Mouse (Mus musculus): ENCODE measurements around the gene Gm20388. TPM values are rescaled to one million over a fixed set of nuclear protein-coding genes. Genes with fewer than 3 reads are reported as not detected.

Gene Gm20388
- polyA plus RNA-seq, 1 experiment from 2014 or later: 47.1 TPM

DNA sequence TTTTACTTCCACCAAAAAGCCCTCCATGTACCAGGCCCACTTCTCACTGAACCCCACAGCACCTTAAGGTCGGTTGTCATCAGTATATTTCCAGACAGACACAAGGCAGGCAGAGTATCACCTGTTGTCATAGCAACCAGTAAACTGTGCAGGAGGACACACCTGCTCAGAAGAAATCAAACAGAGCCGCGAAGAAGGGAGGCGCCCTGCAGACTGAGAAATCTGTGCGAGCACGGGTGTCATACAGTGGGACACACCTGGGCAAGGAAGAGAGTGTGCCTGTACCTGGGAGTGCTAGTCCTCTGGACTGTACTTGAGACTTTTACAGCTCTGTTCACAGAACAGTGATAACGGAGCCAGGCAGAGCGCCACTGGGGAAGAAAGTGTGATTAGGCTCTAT, 3798.1 kb downstream of the Gm20388 start:
- 93% methylated on average over 8 of the region's 8 CpGs for WGBS (ENCODE audit: missing documents)
- H3K27ac ChIP-seq: no peak overlapping the region

DNA sequence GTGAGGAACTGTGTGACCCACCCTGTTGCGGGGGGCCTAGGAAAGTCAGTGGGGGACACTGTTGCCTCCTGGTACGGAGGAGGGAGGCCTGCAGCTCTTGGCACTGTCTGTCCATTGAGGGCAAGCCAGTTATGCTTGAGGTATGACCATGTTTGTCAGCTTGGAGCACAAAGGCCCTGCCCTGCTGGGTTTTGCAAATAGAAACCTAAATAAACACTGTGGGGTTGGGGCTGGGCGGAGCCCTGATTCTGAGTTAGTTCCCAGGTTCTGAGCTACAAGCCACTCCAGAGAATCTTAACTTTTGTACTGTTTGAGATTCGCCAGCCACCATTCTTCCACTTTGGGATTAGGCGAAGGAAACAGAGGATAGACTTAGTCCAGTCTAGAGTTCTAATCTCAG, 3799.7 kb downstream of the Gm20388 start:
- no peak overlapping the region for H3K27ac ChIP-seq
- no peaks in the 10 kb centered on the region for H3K79me2 ChIP-seq (ENCODE audit: inconsistent target)
- H3K36me3 ChIP-seq (ENCODE audit: inconsistent target): no peaks in the 10 kb centered on the region
- 87% methylated on average over 5 of the region's 5 CpGs for WGBS (ENCODE audit: missing documents)
- no peak overlapping the region for H3K4me3 ChIP-seq (ENCODE audit: inconsistent target)

More for the DNA sequence above, 3798.1 kb downstream of the Gm20388 start:
- no peaks in the 10 kb centered on the region for H3K79me2 ChIP-seq (ENCODE audit: inconsistent target)
- no peaks in the 10 kb centered on the region for H3K36me3 ChIP-seq (ENCODE audit: inconsistent target)
- H3K4me3 ChIP-seq (ENCODE audit: inconsistent target): no peak overlapping the region

DNA sequence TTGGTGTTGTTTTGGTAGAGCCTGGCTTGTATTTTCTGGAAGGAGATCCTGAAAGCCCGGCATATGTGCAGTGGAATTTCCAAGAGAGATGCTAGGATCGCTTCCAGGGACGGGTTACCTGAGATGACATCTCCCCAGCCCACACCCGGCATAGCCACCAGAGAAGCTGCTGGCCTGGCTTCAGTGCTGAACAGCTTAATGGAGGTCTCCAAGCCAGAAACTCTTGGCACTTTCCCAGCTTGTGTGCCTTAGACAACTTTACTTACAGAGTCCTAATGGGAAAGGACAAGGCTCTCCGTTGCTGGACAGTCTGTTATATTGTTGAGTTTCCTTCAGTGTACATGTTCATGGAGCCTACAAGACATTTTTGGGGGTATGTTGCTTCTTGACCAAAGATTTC, 3803.8 kb downstream of the Gm20388 start:
- H3K27ac ChIP-seq: no peak overlapping the region
- H3K79me2 ChIP-seq (ENCODE audit: inconsistent target): no peaks in the 10 kb centered on the region
- whole genome bisulfite sequencing (ENCODE audit: missing documents): 94% methylated on average over 5 of the region's 5 CpGs
- H3K36me3 ChIP-seq (ENCODE audit: inconsistent target): no peaks in the 10 kb centered on the region
- no peak overlapping the region for H3K4me3 ChIP-seq (ENCODE audit: inconsistent target)

DNA sequence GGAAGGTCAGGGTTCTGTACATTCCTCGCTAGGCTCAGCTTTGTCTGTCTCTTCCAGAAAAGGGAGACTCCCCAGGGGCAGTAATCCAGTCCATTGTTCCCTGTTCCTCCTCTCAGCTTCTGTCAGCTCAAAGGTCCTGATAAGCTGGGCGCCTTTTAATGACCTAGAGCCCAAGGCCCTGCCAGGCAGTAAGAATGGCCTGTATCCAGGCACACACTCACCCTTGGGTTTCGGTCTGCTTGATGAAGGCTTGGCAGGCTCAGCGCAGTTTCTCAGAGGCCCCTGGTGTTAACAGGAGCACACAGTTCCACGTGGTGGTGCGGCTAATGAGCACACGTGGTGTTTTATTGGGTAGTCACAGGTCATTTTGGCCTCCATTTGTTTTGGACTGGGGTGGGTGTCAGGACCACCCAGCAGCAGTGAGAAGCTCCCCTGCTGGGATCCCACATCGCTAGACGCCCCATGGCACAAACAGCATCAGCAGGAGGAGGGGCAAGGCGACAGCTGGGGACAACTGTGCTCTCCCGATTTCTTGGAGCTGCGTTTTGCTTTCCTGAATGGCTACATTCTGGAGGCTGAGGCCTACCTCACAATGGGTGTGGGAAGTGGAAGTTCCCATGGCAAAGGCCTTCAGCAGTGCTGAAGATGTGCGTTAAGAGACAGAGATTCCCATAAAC, 3805.4 kb downstream of the Gm20388 start:
- Histone ChIP-seq H3K4me3 (ENCODE audit: inconsistent target) (no peak overlapping the region), H3K27ac (no peak overlapping the region), H3K36me3 (ENCODE audit: inconsistent target) (no peaks in the 10 kb centered on the region), H3K79me2 (ENCODE audit: inconsistent target) (no peaks in the 10 kb centered on the region)
- 84% methylated on average over 13 of the region's 13 CpGs for WGBS (ENCODE audit: missing documents)

DNA sequence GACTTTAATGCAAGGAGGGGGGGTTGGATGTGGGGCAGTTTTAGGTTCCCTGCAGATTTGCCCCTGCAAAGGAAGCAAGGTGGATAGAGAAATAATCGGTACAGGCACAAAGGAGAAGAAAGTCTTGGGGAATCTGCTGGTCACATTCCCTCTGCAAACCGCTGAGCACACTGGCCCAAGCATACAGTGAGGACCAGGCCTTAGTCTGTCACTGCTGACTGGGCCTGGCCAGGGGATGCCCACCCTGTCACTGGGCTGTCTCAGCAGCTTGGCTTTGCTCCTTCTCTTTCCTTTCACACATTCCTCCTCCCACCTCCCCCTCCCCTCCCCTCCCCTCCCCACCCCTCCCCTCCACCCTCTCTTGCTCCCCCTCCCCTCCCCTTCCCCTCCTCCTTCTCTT, 3806.5 kb downstream of the Gm20388 start:
- H3K79me2 ChIP-seq (ENCODE audit: inconsistent target): no peaks in the 10 kb centered on the region
- no peak overlapping the region for H3K4me3 ChIP-seq (ENCODE audit: inconsistent target)
- H3K27ac ChIP-seq: no peak overlapping the region
- no peaks in the 10 kb centered on the region for H3K36me3 ChIP-seq (ENCODE audit: inconsistent target)
- WGBS (ENCODE audit: missing documents): 96% methylated on average over 2 of the region's 2 CpGs

DNA sequence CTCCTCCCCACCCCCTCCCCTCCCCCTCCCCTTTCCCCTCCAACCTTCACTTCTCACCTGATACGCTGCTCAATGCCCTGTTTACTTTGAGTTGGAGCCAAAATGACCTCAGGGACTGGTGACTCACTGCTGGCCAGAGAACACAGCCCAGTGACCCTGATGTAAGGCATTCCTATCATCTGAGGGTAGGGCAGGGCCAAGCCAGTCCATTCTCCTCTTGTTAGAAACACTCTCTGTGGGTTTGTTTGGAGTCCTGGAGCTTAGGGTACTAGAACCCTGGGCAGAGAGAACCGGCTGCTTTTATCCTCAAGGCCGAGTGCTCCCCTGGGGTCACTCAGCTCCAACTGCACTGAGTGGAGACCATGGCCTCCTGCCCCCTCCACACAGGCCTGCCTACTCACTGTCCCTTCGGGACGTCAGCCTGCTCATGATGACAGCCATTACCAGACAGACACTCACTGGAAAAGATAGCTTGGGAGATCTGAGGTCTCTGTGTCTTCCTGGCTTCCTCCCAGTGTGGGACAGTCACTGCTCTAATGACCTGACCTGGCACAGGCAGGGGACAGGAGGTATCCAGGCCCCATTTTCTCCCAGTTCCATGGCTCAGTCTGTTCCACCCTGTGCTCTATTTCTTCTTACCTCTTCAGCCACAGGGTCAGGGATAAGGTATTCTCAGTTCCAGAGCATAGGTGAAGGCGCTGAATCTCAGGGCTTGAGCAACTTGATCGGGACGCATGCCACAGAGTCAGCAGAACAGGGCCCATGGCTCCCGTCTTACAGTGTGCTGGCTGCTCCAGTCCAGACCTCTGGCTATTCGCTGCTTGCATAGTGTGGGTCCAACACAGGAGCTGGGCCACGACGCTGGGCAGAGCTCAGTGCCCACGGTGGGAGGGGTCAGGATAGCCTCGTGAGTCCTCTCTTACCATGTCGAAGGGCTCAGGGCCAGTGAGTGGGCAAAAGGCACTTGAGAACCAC, 3807.2 kb downstream of the Gm20388 start:
- H3K4me3 ChIP-seq (ENCODE audit: inconsistent target): no peak overlapping the region
- H3K27ac ChIP-seq: no peak overlapping the region
- H3K79me2 ChIP-seq (ENCODE audit: inconsistent target): no peaks in the 10 kb centered on the region
- H3K36me3 ChIP-seq (ENCODE audit: inconsistent target): no peaks in the 10 kb centered on the region
- WGBS (ENCODE audit: missing documents): 88% methylated on average over 14 of the region's 15 CpGs

DNA sequence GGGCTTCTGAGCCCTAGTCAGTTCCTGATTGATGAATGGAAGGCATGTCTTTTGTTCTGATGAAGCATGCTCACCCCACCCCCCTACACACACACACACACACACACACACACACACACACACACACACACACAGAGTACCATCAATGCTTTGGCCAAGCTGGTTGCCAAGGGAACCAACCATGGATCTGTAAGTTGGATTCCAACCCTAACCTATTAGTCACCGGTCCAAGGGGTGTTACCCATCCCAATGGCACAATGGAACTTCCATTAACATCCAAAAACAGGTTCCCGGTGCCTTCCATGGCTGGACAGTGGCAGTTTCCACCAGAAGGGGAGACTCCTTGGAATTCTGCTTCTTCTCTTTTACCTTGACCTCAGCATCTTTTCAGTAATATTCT, 3808.1 kb downstream of the Gm20388 start:
- 100% methylated on average over 1 of the region's 2 CpGs for WGBS (ENCODE audit: missing documents)
- no peaks in the 10 kb centered on the region for H3K79me2 ChIP-seq (ENCODE audit: inconsistent target)
- H3K4me3 ChIP-seq (ENCODE audit: inconsistent target): no peak overlapping the region
- H3K36me3 ChIP-seq (ENCODE audit: inconsistent target): no peaks in the 10 kb centered on the region
- no peak overlapping the region for H3K27ac ChIP-seq

DNA sequence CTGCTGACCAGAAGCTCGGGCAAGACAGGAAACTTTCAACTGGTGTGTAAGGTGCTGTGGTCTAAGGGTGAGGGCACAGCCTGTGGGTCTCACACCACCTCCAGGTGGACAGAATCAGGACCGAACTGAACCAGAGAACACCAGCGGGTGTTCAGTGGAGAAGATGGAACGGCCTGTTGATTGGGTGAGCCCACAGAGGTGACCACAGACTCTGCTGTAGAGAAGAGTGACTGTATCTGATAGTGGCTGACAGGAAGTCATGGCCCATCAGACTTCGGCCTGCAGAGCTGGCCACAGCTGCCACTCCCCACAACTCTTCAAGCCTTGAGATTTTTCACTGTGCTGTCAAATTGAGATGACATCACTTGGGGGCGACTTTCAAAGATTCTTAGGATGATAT, 3808.6 kb downstream of the Gm20388 start:
- Histone ChIP-seq H3K79me2 (ENCODE audit: inconsistent target) (no peaks in the 10 kb centered on the region), H3K27ac (no peak overlapping the region), H3K36me3 (ENCODE audit: inconsistent target) (no peaks in the 10 kb centered on the region), H3K4me3 (ENCODE audit: inconsistent target) (no peak overlapping the region)
- WGBS (ENCODE audit: missing documents): 25% methylated on average over 6 of the region's 6 CpGs

DNA sequence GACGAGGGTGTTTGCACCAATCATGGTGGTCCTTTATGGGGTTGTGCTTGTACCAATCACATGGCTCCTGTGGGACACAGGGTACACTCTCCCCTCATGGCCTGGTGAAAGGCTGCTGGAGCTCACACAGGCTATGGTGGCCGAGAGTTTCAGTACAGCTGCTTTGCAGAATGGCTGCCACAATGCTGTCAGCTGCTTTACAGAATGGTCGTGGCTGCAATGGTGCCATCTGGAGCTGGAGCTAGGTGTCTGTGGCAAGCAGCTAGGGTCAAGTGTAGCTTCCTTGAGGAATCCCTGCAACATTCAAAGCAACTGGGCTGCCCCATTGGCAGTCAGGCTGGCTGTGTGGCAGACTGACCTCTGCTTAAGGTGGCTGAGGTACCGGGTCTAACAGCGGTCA, 3809.2 kb downstream of the Gm20388 start:
- Histone ChIP-seq H3K36me3 (ENCODE audit: inconsistent target) (no peaks in the 10 kb centered on the region), H3K4me3 (ENCODE audit: inconsistent target) (no peak overlapping the region), H3K27ac (no peak overlapping the region), H3K79me2 (ENCODE audit: inconsistent target) (no peaks in the 10 kb centered on the region)
- 71% methylated on average over 5 of the region's 5 CpGs for WGBS (ENCODE audit: missing documents)

DNA sequence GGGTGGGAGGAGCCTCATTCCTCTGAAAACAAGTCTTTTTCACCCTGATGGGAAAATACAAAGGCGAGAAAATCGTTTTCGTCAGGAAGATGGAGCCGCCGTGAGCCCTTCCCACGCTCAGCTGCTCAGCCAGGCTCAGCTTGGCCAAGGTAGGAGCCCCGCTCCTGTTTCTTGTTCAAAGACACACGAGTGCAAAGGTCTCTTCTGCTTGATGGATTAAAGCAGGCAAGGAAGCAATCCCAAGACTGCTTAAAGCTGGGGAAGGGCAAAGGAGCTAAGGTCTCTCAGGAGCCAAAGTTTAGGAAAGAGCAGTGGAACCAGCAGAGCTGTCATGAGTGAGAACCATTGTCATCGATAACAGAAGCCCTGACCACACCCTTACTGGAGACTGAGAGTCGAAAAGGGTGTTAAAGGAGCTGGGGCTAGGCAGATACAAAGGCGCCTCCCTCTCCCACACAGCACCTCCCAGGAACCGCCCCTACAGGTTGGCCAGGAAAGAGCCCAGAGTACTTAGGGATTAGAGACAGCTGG, 3809.9 kb downstream of the Gm20388 start:
- no peaks in the 10 kb centered on the region for H3K79me2 ChIP-seq (ENCODE audit: inconsistent target)
- no peak overlapping the region for H3K27ac ChIP-seq
- WGBS (ENCODE audit: missing documents): 30% methylated on average over 12 of the region's 12 CpGs
- H3K36me3 ChIP-seq (ENCODE audit: inconsistent target): no peaks in the 10 kb centered on the region
- H3K4me3 ChIP-seq (ENCODE audit: inconsistent target): no peak overlapping the region

DNA sequence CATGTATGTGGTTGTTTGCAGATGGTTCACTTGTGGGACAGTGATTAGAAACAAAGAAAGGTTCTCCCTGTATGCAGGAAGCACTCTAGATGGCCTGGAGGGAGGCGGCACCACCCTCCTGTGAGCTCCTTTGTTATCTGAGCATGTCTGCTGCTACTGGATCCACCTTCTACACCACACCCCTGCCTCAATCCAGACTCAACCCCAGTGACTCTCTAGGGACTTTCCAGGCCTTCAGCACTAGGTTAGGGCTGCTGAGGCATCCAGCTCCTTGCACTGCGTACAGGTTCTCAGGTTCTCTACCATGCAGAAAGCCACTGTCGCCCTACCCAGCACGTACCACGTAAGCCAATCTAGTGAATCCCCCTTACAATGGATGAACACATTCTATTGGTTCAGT, 3811.6 kb downstream of the Gm20388 start:
- WGBS (ENCODE audit: missing documents): 99% methylated on average over 5 of the region's 5 CpGs
- no peak overlapping the region for H3K4me3 ChIP-seq (ENCODE audit: inconsistent target)
- no peaks in the 10 kb centered on the region for H3K79me2 ChIP-seq (ENCODE audit: inconsistent target)
- no peaks in the 10 kb centered on the region for H3K36me3 ChIP-seq (ENCODE audit: inconsistent target)
- H3K27ac ChIP-seq: no peak overlapping the region

DNA sequence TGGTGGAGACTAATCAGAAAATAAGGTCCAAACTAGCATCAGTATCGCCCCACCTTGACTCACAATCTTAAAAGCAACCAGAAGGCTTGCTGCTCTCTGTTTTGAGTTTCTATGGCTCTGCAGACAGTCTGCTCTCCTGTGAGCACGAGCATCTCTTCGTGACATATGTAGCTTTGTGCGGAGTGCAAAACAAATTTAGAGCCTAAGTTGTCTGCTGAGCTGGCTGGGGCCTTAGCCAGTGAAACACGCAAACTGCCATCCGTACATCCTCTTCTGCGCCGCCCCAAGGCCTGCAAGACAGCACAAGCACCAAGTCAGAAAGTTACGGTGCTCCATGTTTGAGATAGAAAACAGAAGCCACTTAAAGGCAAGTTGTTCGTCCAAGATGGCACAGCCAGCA, 3814.1 kb downstream of the Gm20388 start:
- Histone ChIP-seq H3K27ac (no peak overlapping the region), H3K36me3 (ENCODE audit: inconsistent target) (no peaks in the 10 kb centered on the region), H3K4me3 (ENCODE audit: inconsistent target) (no peak overlapping the region), H3K79me2 (ENCODE audit: inconsistent target) (no peaks in the 10 kb centered on the region)
- WGBS (ENCODE audit: missing documents): 91% methylated on average over 10 of the region's 10 CpGs

DNA sequence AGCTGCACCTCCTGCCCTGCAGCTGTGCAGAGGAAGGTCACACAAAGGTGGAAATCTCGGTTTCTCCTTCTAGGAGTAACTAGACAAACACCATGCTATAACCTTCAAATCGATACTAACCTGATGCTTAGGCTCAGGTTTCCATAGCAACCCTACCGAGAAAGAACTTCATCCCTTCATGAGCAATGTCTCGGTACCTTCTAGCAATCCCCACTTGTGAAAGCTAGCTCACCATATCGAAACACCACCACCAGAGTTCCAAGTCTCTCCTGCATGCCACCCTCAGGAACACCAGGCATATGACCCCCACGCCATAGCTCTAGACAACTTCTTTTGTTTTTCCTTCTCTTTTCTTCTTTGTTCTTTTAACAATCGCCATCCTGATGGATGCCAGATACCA, 3814.6 kb downstream of the Gm20388 start:
- Histone ChIP-seq H3K27ac (no peak overlapping the region), H3K79me2 (ENCODE audit: inconsistent target) (no peaks in the 10 kb centered on the region), H3K36me3 (ENCODE audit: inconsistent target) (no peaks in the 10 kb centered on the region), H3K4me3 (ENCODE audit: inconsistent target) (no peak overlapping the region)
- 85% methylated on average over 7 of the region's 7 CpGs for WGBS (ENCODE audit: missing documents)

DNA sequence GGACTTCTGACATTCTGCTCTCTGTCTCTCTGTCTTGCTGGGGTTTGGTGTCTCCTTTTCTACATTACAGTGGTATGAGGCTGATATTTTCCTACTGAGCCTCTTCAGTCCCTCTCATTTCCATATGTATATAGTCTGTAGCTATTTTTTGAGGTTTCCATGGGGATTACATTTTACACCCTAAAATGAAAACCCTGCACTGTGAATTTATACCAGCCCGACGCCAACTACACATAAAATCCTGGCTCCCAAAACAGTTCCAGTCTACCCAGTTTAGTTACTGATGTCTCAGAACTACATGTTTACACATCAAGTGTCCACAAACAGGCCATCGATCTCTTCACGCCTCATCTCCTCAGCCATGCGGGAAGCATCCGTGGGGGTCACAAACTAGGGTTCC, 3816.1 kb downstream of the Gm20388 start:
- H3K36me3 ChIP-seq (ENCODE audit: inconsistent target): no peaks in the 10 kb centered on the region
- no peak overlapping the region for H3K4me3 ChIP-seq (ENCODE audit: inconsistent target)
- no peaks in the 10 kb centered on the region for H3K79me2 ChIP-seq (ENCODE audit: inconsistent target)
- 91% methylated on average over 6 of the region's 6 CpGs for WGBS (ENCODE audit: missing documents)
- no peak overlapping the region for H3K27ac ChIP-seq

Data from macrophage (primary cell).